Mouse (Mus musculus): ENCODE measurements around the gene Slc22a29. TPM values are rescaled to one million over a fixed set of nuclear protein-coding genes. Genes with fewer than 3 reads are reported as not detected.

Slc22a29 gene
- 0.99 TPM for polyA plus RNA-seq (2014; fragmentation: Illumina TruSeq; extraction: RNeasy Lipid Tissue Mini Kit (QIAGEN cat#74804); ENCODE audit: low read depth, low replicate concordance)

DNA sequence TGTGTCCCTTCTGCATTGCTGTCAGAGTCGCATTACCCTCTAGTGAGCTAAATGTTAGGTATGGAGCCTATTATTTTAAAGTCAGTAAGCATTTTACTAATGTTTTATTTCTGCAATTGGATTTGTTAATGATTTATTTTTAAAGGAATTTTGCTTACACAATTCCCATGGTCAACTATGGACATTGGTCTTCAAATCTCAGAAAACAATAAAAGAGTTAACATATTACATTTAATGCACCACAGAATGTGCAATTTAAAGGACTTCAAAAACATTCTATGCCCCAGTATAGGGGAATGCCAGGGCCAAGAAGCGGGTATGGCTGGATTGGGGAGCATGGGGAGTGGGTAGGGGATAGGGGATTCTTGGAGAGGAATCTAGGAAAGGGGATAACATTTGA is at the start of gene Slc22a29:
Slc22a29 (minus strand) TSS at position 101 of the 400 bp plus-strand sequence.

GRCm38 (mm10) chr19:8131881-8132280 is 86.8 kb downstream of the Slc22a29 start, which contains the start of gene Slc22a28:
TSS of gene Slc22a28 (minus strand) at chr19:8131982.

Other genes starting within 250 kb of the Slc22a29 start
- gene Slc22a28, start 86.9 kb downstream of the Slc22a29 start, polyA plus RNA-seq (2014; fragmentation: Illumina TruSeq; extraction: RNeasy Lipid Tissue Mini Kit (QIAGEN cat#74804); ENCODE audit: low read depth, low replicate concordance): not detected
- not detected for gene Slc22a30, start 186.2 kb upstream of the Slc22a29 start, polyA plus RNA-seq (2014; fragmentation: Illumina TruSeq; extraction: RNeasy Lipid Tissue Mini Kit (QIAGEN cat#74804); ENCODE audit: low read depth, low replicate concordance)

Data from adrenal gland, adult 10 weeks (tissue).